Mouse (Mus musculus) lung, adult 2 months (tissue): ENCODE measurements around the gene Umod. TPM values are rescaled to one million over a fixed set of nuclear protein-coding genes. Genes with fewer than 3 reads are reported as not detected.

Experiments
- DNase-seq: peaks from one replicate; pipeline ENCODE4 v3.0.0; 2022
- H3K4me1 ChIP-seq: fragments of 200-500 bp; 2 replicates; pipeline ENCODE4 v1.6.1; 2011; ENCODE audit warnings: low read length; ENCODE audit not compliant: control insufficient read depth, insufficient read depth
- H3K4me3 ChIP-seq: fragments of 200-500 bp; replicated peaks from 2 replicates; pipeline ENCODE3; 2011; ENCODE audit warnings: low read depth, mild to moderate bottlenecking, control low read depth, low read length; ENCODE audit errors: extremely low read depth
- CTCF ChIP-seq: fragments of 200-500 bp; IDR thresholded peaks from 2 replicates; pipeline ENCODE4 v1.5.1; 2011; ENCODE audit warnings: mild to moderate bottlenecking, low read length, control low read depth; ENCODE audit not compliant: insufficient read depth
- POLR2A ChIP-seq: fragments of 200-500 bp; IDR thresholded peaks from 2 replicates; pipeline ENCODE4 v1.6.1; 2011; ENCODE audit warnings: low read depth, mild to moderate bottlenecking, control low read depth, low read length, borderline replicate concordance; ENCODE audit errors: extremely low read depth
- WGBS: fragments of 180-500 bp; shearing (Covaris S2); methylation state at CpG from one replicate; pipeline ENCODE4 v1.1.7; 2018; 5-methylcytosine and 5-hydroxymethylcytosine counted together
- polyA plus RNA-seq: library from polyadenylated mRNA; depleted of rRNA; stranded (reverse); fragments of >200 nt; gene quantifications from 2 replicates; pipeline ENCODE4 v1.2.3, GENCODE M21; 2012; rRNA removed

Gene Umod
- polyA plus RNA-seq, 1 experiment: 0.27 TPM

DNA sequence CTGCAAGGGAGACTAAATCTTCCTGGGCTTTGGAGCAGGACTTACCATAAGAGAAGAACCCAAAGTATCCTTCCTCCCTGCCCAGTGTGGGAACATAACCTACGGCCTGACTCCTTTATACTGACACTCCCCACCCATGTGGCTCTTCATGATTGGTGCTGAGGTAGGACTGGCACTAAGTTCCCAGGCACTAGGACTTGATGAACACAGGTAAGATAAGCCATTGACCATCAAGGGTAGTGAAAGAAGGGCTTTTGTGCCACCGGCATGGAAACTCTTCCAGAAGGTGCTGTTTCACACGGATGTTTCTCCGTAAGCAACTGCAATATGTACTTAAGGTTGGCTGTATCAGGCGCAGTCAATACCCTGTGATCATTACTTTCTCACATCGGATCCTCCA, 19.9 kb downstream of the Umod start, which contains the start of gene Gp2:
Gene Gp2 (minus strand): TSS at position 101 of the 400 bp plus-strand sequence.
- TF ChIP-seq POLR2A (no peak), CTCF (no peak)
- DNase-seq: no peak
- Histone ChIP-seq H3K4me1 (no peaks in the 10 kb centered on the region), H3K4me3 (no peak within 1 kb of the TSS)
- WGBS: 89% methylated on average over 6 of the region's 6 CpGs

DNA sequence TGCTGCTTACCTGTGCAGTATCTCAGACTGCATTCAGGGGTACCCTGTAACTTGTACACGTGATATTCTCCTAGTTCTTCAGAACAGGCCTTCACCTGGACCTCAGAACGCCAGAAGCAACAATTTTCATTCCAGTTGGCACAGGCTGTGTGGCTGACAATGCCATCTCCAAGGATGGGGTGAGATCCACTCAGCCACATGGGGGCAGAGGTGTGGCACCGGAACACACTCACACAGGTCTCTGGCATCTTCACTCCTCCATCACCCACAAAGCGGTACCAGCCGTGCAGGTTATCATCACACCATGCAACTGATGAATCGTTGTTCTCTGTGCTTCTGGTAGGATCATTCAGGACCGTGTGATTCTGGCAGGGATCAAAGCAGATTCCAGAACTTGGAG, 24.9 kb downstream of the Umod start:
- no peak for DNase-seq
- H3K4me3 ChIP-seq: no peak overlapping the region
- H3K4me1 ChIP-seq: no peaks in the 10 kb centered on the region
- WGBS: 78% methylated on average over 7 of the region's 7 CpGs
- no peak for TF ChIP-seq POLR2A
- no peak for TF ChIP-seq CTCF

GRCm38 (mm10) chr7:119443849-119444248, 35.2 kb downstream of the Umod start:
- TF ChIP-seq POLR2A: no peak
- no peak for TF ChIP-seq CTCF
- Histone ChIP-seq H3K4me3 (no peak overlapping the region), H3K4me1 (no peaks in the 10 kb centered on the region)
- WGBS: 58% methylated on average over 4 of the region's 4 CpGs
- DNase-seq: no peak

- Histone ChIP-seq H3K4me1 (no peaks in the 10 kb centered on the region), H3K4me3 (no peak overlapping the region)
- TF ChIP-seq POLR2A: no peak
- no peak for TF ChIP-seq CTCF
- 64% methylated on average over 1 of the region's 1 CpGs for WGBS
- DNase-seq: no peak
Observed at GRCm38 (mm10) chr7:119441938-119442337, 37.1 kb downstream of the Umod start.

GRCm38 (mm10) chr7:119427180-119427616, 51.9 kb downstream of the Umod start:
- no peak for TF ChIP-seq POLR2A
- TF ChIP-seq CTCF: no peak
- Histone ChIP-seq H3K4me3 (no peak overlapping the region), H3K4me1 (no peaks in the 10 kb centered on the region)
- no peak for DNase-seq
- WGBS: 13% methylated on average over 6 of the region's 6 CpGs

DNA sequence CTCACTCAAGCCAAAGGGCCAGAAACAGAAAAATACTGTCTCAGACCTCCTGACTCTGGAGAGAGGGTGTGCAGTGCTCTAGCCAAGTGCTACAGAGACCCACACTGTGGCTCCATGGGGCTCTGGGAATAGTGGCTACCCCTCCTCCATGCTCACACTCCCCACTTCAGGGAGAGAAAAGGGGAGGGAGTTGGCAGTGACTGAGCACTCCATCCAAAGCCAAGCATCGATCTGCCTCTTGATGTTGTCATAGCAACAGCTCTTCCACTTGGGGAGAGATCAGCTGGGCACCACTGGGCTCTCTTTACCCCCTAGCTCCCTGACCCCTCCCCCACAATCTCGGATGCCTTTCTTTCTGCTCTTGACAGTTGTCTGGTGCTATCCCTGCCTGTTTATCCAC, 58.4 kb downstream of the Umod start:
- TF ChIP-seq CTCF (no peak), POLR2A (no peak)
- H3K4me3 ChIP-seq: no peak overlapping the region
- no peak for DNase-seq

DNA sequence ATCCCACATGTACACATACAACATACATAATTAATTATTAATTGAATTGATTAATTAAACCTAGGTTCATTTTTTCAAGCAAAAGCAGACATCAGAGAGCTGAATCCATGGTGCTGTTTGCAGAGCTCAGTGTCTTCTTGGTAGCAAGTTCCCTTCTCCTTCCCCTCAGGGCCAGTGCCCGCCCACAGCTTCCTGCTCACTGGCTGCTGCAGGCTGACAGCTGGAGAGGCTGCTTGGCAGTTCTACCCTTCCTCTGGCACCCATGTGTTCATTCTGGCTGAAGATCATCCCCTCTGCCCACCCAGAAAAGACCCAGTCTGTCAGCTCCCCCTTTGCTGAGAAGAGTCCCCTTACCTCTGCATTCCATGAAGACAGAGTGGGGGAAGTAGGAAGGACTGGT, 60.6 kb downstream of the Umod start:
- H3K4me1 ChIP-seq: no peaks in the 10 kb centered on the region
- H3K4me3 ChIP-seq: no peak overlapping the region
- DNase-seq: no peak
- WGBS: 53% methylated on average over 1 of the region's 1 CpGs
- TF ChIP-seq POLR2A (no peak), CTCF (no peak)

More for the DNA sequence above, 58.4 kb downstream of the Umod start:
- 2% methylated on average over 2 of the region's 2 CpGs for WGBS
- H3K4me1 ChIP-seq: no peaks in the 10 kb centered on the region

Other genes starting within 250 kb of the Umod start
- gene Gp2, start 20.0 kb downstream of the Umod start, polyA plus RNA-seq: 0.49 and 0.60 TPM in 2 replicates
- 0.51 and 0.91 TPM in 2 replicates for gene Acsm5, start 40.2 kb upstream of the Umod start, polyA plus RNA-seq
- gene Pdilt, start 44.2 kb upstream of the Umod start, polyA plus RNA-seq: not detected in 2 replicates
- not detected in 2 replicates for gene Acsm2, start 75.1 kb upstream of the Umod start, polyA plus RNA-seq
- 3.7 and 6.2 TPM in 2 replicates for gene Acsm1, start 127.7 kb upstream of the Umod start, polyA plus RNA-seq
- not detected in 2 replicates for gene Acsm4, start 210.7 kb upstream of the Umod start, polyA plus RNA-seq
- gene Thumpd1, start 241.5 kb upstream of the Umod start, polyA plus RNA-seq: 9.1 and 10.3 TPM in 2 replicates